Mouse (Mus musculus) heart, postnatal 36 days (tissue): Measurements from ENCODE around the gene Ppil3. TPM values are rescaled to one million over a fixed set of nuclear protein-coding genes. Genes with fewer than 3 reads are reported as not detected.

Experiments used
- DNase-seq, 2 experiments: peaks; one replicate each; pipeline ENCODE4 v3.0.0; 2021 to 2022
- intact Hi-C: fragments of 180-260 bp; cut with DNase I; formaldehyde crosslinking; loops from one replicate; pipeline ENCODE4 v1.15.1; 2025
- total RNA-seq, 2 experiments: library from RNA; stranded (reverse); gene quantifications; 2 replicates each; pipeline ENCODE4 v1.2.3; 2021

Ppil3 gene
- total RNA-seq, 2 experiments from 2014 or later: 13.8 to 17.0 TPM

- no peak for DNase-seq
- intact Hi-C loops: no loop called here
These were observed 34.5 kb downstream of the Ppil3 start for GRCm38 (mm10) chr1:58410776-58411175.

GRCm38 (mm10) chr1:58410198-58410588 lies 35.1 kb downstream of the Ppil3 start:
- no peak for DNase-seq
- intact Hi-C loops: no loop called here

- no peak for DNase-seq
- intact Hi-C loops: no loop called here
These were observed 35.6 kb downstream of the Ppil3 start for GRCm38 (mm10) chr1:58409553-58410197.

- no peak for DNase-seq
- intact Hi-C loops: no loop called here
These were observed 37.1 kb downstream of the Ppil3 start for GRCm38 (mm10) chr1:58408141-58408540.

- no peak for DNase-seq
- intact Hi-C loops: no loop called here
These were observed 38.0 kb downstream of the Ppil3 start for GRCm38 (mm10) chr1:58407321-58407720.

- no peak for DNase-seq
- intact Hi-C loops: loop anchor here (2.0 kb wide), 1 partner anchor 15 kb away; no protein-coding TSS in a partner anchor
These were observed 41.5 kb downstream of the Ppil3 start for GRCm38 (mm10) chr1:58403745-58404144.

- intact Hi-C loops: no loop called here
These were observed 43.9 kb downstream of the Ppil3 start for GRCm38 (mm10) chr1:58401396-58401795.

GRCm38 (mm10) chr1:58397731-58398130 lies 47.6 kb downstream of the Ppil3 start:
- intact Hi-C loops: no loop called here
- DNase-seq: no peak

More at GRCm38 (mm10) chr1:58401396-58401795, 43.9 kb downstream of the Ppil3 start:
- DNase-seq: no peak

GRCm38 (mm10) chr1:58396179-58396578 lies 49.1 kb downstream of the Ppil3 start:
- no peak for DNase-seq
- intact Hi-C loops: no loop called here

GRCm38 (mm10) chr1:58395341-58395740 lies 49.9 kb downstream of the Ppil3 start:
- no peak for DNase-seq
- intact Hi-C loops: no loop called here

- intact Hi-C loops: loop anchor here (2.0 kb wide), 1 partner anchor 29 kb away; no protein-coding TSS in a partner anchor
- DNase-seq: peak; percentile 42 to 58
These were observed 51.7 kb downstream of the Ppil3 start for GRCm38 (mm10) chr1:58393284-58394195.

- DNase-seq: peak; percentile 92 to 96
- intact Hi-C loops: loop anchor here (2.0 kb wide), 1 partner anchor 30 kb away; no protein-coding TSS in a partner anchor
These were observed 52.5 kb downstream of the Ppil3 start, which contains the start of gene Bzw1 for GRCm38 (mm10) chr1:58392652-58393283. TSS of gene Bzw1 (plus strand) at chr1:58392898.

- intact Hi-C loops: loop anchor here (2.0 kb wide), 1 partner anchor 31 kb away; no protein-coding TSS in a partner anchor
These were observed 53.0 kb downstream of the Ppil3 start for GRCm38 (mm10) chr1:58392268-58392651.

GRCm38 (mm10) chr1:58391421-58392267 lies 53.6 kb downstream of the Ppil3 start:
- intact Hi-C loops: loop anchor here (2.0 kb wide), 1 partner anchor 31 kb away; no protein-coding TSS in a partner anchor
- DNase-seq: no peak

More at GRCm38 (mm10) chr1:58392268-58392651, 53.0 kb downstream of the Ppil3 start:
- DNase-seq: no peak

- intact Hi-C loops: no loop called here
- no peak for DNase-seq
These were observed 62.6 kb downstream of the Ppil3 start for GRCm38 (mm10) chr1:58382586-58383281.
